Mouse (Mus musculus) CH12.LX (cell line): ENCODE measurements around the gene Fbxo47.

Experiments used
- CHD2 ChIP-seq: IDR thresholded peaks from 2 replicates; pipeline ENCODE4 v1.6.1; 2011; ENCODE audit warnings: low read length, improper control_type of control experiment
- CTCF ChIP-seq, 2 experiments: IDR thresholded peaks in 1 of 2; conservative IDR thresholded peaks in 1 of 2; 2 replicates each; pipeline ENCODE4 v1.5.1; 2011 to 2012; ENCODE audit warnings: low read depth in 2 of 2, low read length in 2 of 2, improper control_type of control experiment in 1 of 2, inconsistent platforms in 1 of 2, mild to moderate bottlenecking in 1 of 2, moderate library complexity in 1 of 2
- E2F4 ChIP-seq: IDR thresholded peaks from 2 replicates; pipeline ENCODE4 v1.6.1; 2011; ENCODE audit warnings: low read depth, low read length, improper control_type of control experiment; ENCODE audit not compliant: insufficient replicate concordance
- PAX5 ChIP-seq: IDR thresholded peaks from 2 replicates; pipeline ENCODE4 v1.6.1; 2012; ENCODE audit warnings: low read length, inconsistent platforms, mixed read lengths
- ZC3H11A ChIP-seq: IDR thresholded peaks from 2 replicates; pipeline ENCODE4 v1.6.1; 2012; ENCODE audit warnings: low read depth, mild to moderate bottlenecking, inconsistent platforms, low read length, improper control_type of control experiment
- ZKSCAN1 ChIP-seq: IDR thresholded peaks from 2 replicates; pipeline ENCODE4 v1.6.1; 2012; ENCODE audit warnings: low read depth, inconsistent platforms, low read length, improper control_type of control experiment, borderline replicate concordance

DNA sequence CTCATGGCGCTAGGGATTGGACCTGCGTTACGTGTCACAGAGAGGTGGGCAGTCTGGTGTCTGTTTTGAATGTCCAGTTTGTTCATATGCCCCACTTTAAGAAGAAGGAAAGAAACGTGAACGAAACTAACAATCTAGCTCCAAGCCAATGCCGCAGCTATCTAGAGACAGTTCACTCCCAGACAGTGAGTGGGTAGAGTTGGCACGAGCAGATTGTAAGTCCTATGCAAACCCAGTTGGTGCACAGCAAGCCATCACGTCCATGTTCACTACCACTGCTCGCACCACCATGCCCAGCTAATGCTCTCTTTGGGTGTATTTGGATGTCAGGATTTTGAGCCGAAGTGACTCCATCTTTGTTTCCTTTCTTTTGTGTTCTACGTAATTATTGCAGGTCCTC lies 59.8 kb downstream of the Fbxo47 start:
- TF ChIP-seq CTCF (conservative IDR thresholded peaks at IDR 0.05 in 1 of 2, IDR thresholded peaks at IDR 0.05 in 1 of 2; ENCODE audit: low read depth in 2 of 2, low read length in 2 of 2) (no peak), PAX5 (no peak), CHD2 (no peak), E2F4 (no peak), ZC3H11A (no peak), ZKSCAN1 (no peak)
